Mouse (Mus musculus): ENCODE data around the gene Setd4. TPM values are rescaled to one million over a fixed set of nuclear protein-coding genes. Genes with fewer than 3 reads are reported as not detected.

The Setd4 gene
- polyA plus RNA-seq, 1 experiment, result 39.7 TPM

DNA sequence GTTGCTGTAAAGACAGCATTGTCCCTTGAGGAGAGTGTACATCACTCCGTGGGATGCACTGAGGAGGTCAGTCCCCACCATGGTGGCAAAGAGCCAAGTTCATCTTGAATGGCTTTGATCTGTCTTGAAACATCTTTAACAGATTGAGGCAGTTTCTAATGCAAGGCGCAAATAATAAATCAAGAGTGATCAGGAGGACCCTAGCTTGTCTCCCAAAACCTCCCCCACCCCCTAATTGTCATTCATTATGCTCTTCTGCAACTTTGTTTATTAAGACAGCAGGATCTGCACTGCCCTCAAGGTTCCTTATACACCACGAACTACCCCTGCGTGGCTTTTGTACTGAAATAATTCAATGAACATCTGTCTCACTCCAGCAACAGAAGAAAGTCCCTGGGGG, 1.7 kb upstream of the Setd4 start, which contains the start of gene Cbr1:
Gene Cbr1 (plus strand): TSS at position 301 of the 400 bp plus-strand sequence.
- DNase-seq, result no peak
- no peak for TF ChIP-seq POLR2A (IDR thresholded peaks at IDR 0.05; ENCODE audit: control insufficient read depth, extremely low read depth, insufficient read depth, low read length, poor library complexity)
- no peak for TF ChIP-seq CTCF (IDR thresholded peaks at IDR 0.05; ENCODE audit: borderline replicate concordance, control insufficient read depth, extremely low read depth, insufficient read depth, low read length, poor library complexity)
- H3K4me1 ChIP-seq (replicated peaks; ENCODE audit: control insufficient read depth, insufficient read depth, low read length), result peaks cover 12% of the 10 kb centered on the region
- no peak within 1 kb of the TSS for H3K4me3 ChIP-seq (ENCODE audit: control insufficient read depth, insufficient read depth, low read length)
- no peak within 1 kb of the TSS for H3K27ac ChIP-seq (ENCODE audit: control insufficient read depth, insufficient read depth, low read length)
- no peaks in the 10 kb centered on the region for H3K27me3 ChIP-seq (ENCODE audit: control insufficient read depth, insufficient read depth, low read length)
- 89% methylated on average over 4 of the region's 4 CpGs for WGBS
- no peaks in the 10 kb centered on the region for H3K36me3 ChIP-seq (ENCODE audit: control insufficient read depth, insufficient read depth, low read length)

GRCm38 (mm10) chr16:93604481-93604969, 662 bp upstream of the Setd4 start:
- DNase-seq, result no peak
- TF ChIP-seq CTCF (IDR thresholded peaks at IDR 0.05; ENCODE audit: borderline replicate concordance, control insufficient read depth, extremely low read depth, insufficient read depth, low read length, poor library complexity) (no peak), POLR2A (IDR thresholded peaks at IDR 0.05; ENCODE audit: control insufficient read depth, extremely low read depth, insufficient read depth, low read length, poor library complexity) (no peak)
- Histone ChIP-seq H3K4me3 (ENCODE audit: control insufficient read depth, insufficient read depth, low read length) (no peak overlapping the region; the same call in 1 of the 2 replicates), H3K36me3 (ENCODE audit: control insufficient read depth, insufficient read depth, low read length) (no peaks in the 10 kb centered on the region), H3K4me1 (replicated peaks; ENCODE audit: control insufficient read depth, insufficient read depth, low read length) (peaks cover 12% of the 10 kb centered on the region), H3K27ac (ENCODE audit: control insufficient read depth, insufficient read depth, low read length) (no peak overlapping the region; the same call in 1 of the 2 replicates), H3K27me3 (ENCODE audit: control insufficient read depth, insufficient read depth, low read length) (no peaks in the 10 kb centered on the region)
- WGBS, result 42% methylated on average over 16 of the region's 16 CpGs

DNA sequence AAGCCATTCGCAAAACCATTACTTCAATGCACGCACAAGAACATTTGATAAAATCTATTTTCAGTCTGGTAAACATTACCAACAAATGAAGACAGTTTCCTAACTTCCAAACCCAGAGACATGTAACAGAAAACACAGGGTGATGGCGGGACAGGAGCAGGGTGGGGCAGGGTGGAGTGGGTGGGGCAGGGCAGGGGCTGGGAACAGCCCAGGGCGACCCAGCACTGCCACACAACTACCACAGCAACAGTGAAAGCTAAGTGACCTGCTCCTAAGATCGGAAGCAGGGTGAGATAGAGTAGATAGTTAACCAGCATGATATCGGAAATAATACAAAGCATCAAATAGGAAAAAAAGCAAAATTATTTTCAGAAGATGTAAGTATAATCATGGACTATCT, 4.4 kb downstream of the Setd4 start:
- Histone ChIP-seq H3K36me3 (ENCODE audit: control insufficient read depth, insufficient read depth, low read length) (no peaks in the 10 kb centered on the region), H3K4me1 (replicated peaks; ENCODE audit: control insufficient read depth, insufficient read depth, low read length) (peaks cover 2% of the 10 kb centered on the region), H3K27ac (ENCODE audit: control insufficient read depth, insufficient read depth, low read length) (no peak overlapping the region), H3K4me3 (ENCODE audit: control insufficient read depth, insufficient read depth, low read length) (no peak overlapping the region), H3K27me3 (ENCODE audit: control insufficient read depth, insufficient read depth, low read length) (no peaks in the 10 kb centered on the region)
- TF ChIP-seq CTCF (IDR thresholded peaks at IDR 0.05; ENCODE audit: borderline replicate concordance, control insufficient read depth, extremely low read depth, insufficient read depth, low read length, poor library complexity) (no peak), POLR2A (IDR thresholded peaks at IDR 0.05; ENCODE audit: control insufficient read depth, extremely low read depth, insufficient read depth, low read length, poor library complexity) (no peak)
- WGBS, result 93% methylated on average over 6 of the region's 6 CpGs
- no peak for DNase-seq

DNA sequence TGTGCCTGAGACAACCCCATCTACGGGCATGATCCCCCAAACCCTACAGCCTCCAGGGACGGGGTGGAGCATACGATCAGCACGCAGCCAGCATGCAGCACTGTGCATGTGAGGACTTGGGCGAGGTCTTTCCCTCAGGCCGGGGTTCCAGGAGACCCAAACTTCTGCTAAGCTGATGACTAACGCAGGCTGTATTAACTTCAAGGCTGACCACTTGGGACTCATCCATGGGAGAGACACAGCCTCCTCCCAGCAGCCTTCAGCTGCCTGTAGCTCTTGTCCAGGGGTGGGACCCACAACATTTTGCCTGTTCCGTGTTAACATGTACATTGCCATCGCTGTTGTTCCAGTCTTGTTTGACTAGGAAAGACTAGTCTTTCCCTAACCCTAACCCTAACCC, 6.3 kb downstream of the Setd4 start:
- H3K27me3 ChIP-seq (ENCODE audit: control insufficient read depth, insufficient read depth, low read length), result no peaks in the 10 kb centered on the region
- no peak for TF ChIP-seq POLR2A (IDR thresholded peaks at IDR 0.05; ENCODE audit: control insufficient read depth, extremely low read depth, insufficient read depth, low read length, poor library complexity)
- no peak for TF ChIP-seq CTCF (IDR thresholded peaks at IDR 0.05; ENCODE audit: borderline replicate concordance, control insufficient read depth, extremely low read depth, insufficient read depth, low read length, poor library complexity)
- DNase-seq, result no peak
- no peak overlapping the region for H3K4me3 ChIP-seq (ENCODE audit: control insufficient read depth, insufficient read depth, low read length)
- H3K36me3 ChIP-seq (ENCODE audit: control insufficient read depth, insufficient read depth, low read length), result no peaks in the 10 kb centered on the region
- H3K4me1 ChIP-seq (replicated peaks; ENCODE audit: control insufficient read depth, insufficient read depth, low read length), result no peaks in the 10 kb centered on the region
- H3K27ac ChIP-seq (ENCODE audit: control insufficient read depth, insufficient read depth, low read length), result no peak overlapping the region
- WGBS, result 96% methylated on average over 9 of the region's 9 CpGs

- H3K36me3 ChIP-seq (ENCODE audit: control insufficient read depth, insufficient read depth, low read length), result no peaks in the 10 kb centered on the region
- 97% methylated on average over 7 of the region's 7 CpGs for WGBS
- H3K27me3 ChIP-seq (ENCODE audit: control insufficient read depth, insufficient read depth, low read length), result no peaks in the 10 kb centered on the region
- H3K4me3 ChIP-seq (ENCODE audit: control insufficient read depth, insufficient read depth, low read length), result no peak overlapping the region
- TF ChIP-seq CTCF (IDR thresholded peaks at IDR 0.05; ENCODE audit: borderline replicate concordance, control insufficient read depth, extremely low read depth, insufficient read depth, low read length, poor library complexity) (no peak), POLR2A (IDR thresholded peaks at IDR 0.05; ENCODE audit: control insufficient read depth, extremely low read depth, insufficient read depth, low read length, poor library complexity) (no peak)
- H3K4me1 ChIP-seq (replicated peaks; ENCODE audit: control insufficient read depth, insufficient read depth, low read length), result no peaks in the 10 kb centered on the region
- no peak for DNase-seq
- H3K27ac ChIP-seq (ENCODE audit: control insufficient read depth, insufficient read depth, low read length), result no peak overlapping the region
Measured at GRCm38 (mm10) chr16:93596807-93597206, 7.1 kb downstream of the Setd4 start.

DNA sequence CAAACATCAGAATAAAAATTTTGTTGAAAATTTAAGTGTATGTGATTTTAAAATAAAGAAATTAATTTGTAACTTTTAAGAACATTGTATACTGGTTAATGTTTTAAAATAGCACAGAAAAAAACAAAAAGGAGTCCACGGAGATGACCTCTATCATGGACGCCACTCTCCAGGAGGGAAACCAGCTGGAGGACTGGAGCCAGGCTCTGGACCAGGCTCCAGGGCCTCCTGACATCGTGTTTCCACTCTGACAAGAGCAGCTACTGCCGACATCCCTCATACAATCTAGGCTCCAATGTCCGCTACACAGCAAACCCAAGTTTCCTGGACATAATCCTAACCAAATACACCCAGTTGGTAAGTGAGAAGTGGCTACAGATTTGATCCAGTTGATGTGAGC, 8.1 kb downstream of the Setd4 start:
- 95% methylated on average over 5 of the region's 5 CpGs for WGBS

DNA sequence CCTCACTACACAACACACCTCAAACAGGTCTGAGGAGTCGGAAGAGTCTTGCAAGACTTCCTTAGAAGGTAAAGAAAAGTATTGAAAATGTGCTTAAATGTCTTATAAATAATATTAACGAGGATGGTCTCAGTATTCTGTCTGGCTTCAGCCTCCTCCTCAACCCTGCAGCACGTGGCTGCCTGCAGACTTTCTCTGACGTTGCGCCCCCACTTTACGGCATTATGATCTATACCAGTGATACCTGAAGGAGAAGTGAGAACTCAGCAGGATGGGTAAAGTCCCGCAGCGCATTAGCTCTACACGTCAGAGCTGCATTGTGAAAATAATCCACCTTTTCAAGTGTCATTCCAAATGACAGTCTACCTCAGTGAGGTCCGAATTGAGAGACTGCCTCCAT, 9.4 kb downstream of the Setd4 start:
- Histone ChIP-seq H3K4me3 (ENCODE audit: control insufficient read depth, insufficient read depth, low read length) (no peak overlapping the region), H3K27ac (ENCODE audit: control insufficient read depth, insufficient read depth, low read length) (no peak overlapping the region), H3K27me3 (ENCODE audit: control insufficient read depth, insufficient read depth, low read length) (no peaks in the 10 kb centered on the region), H3K36me3 (ENCODE audit: control insufficient read depth, insufficient read depth, low read length) (no peaks in the 10 kb centered on the region), H3K4me1 (replicated peaks; ENCODE audit: control insufficient read depth, insufficient read depth, low read length) (no peaks in the 10 kb centered on the region)
- TF ChIP-seq POLR2A (IDR thresholded peaks at IDR 0.05; ENCODE audit: control insufficient read depth, extremely low read depth, insufficient read depth, low read length, poor library complexity) (no peak), CTCF (IDR thresholded peaks at IDR 0.05; ENCODE audit: borderline replicate concordance, control insufficient read depth, extremely low read depth, insufficient read depth, low read length, poor library complexity) (no peak)
- no peak for DNase-seq
- 97% methylated on average over 10 of the region's 10 CpGs for WGBS

More for the DNA sequence above, 8.1 kb downstream of the Setd4 start:
- no peak overlapping the region for H3K27ac ChIP-seq (ENCODE audit: control insufficient read depth, insufficient read depth, low read length)
- no peaks in the 10 kb centered on the region for H3K36me3 ChIP-seq (ENCODE audit: control insufficient read depth, insufficient read depth, low read length)
- TF ChIP-seq POLR2A (IDR thresholded peaks at IDR 0.05; ENCODE audit: control insufficient read depth, extremely low read depth, insufficient read depth, low read length, poor library complexity) (no peak), CTCF (IDR thresholded peaks at IDR 0.05; ENCODE audit: borderline replicate concordance, control insufficient read depth, extremely low read depth, insufficient read depth, low read length, poor library complexity) (no peak)
- no peak for DNase-seq
- no peaks in the 10 kb centered on the region for H3K4me1 ChIP-seq (replicated peaks; ENCODE audit: control insufficient read depth, insufficient read depth, low read length)
- no peak overlapping the region for H3K4me3 ChIP-seq (ENCODE audit: control insufficient read depth, insufficient read depth, low read length)
- no peaks in the 10 kb centered on the region for H3K27me3 ChIP-seq (ENCODE audit: control insufficient read depth, insufficient read depth, low read length)
